Mouse (Mus musculus): ENCODE results near the gene Ripor1. TPM values are rescaled to one million over a fixed set of nuclear protein-coding genes. Genes with fewer than 3 reads are reported as not detected.

Gene Ripor1
- polyA plus RNA-seq, 1 experiment = 28.7 TPM

GRCm38 (mm10) chr8:105613830-105614511 lies 8.9 kb downstream of the Ripor1 start:
- peaks cover 39% of the 10 kb centered on the region for H3K79me2 ChIP-seq (ENCODE audit: control insufficient read depth, insufficient read depth)
- no peaks in the 10 kb centered on the region for H3K27me3 ChIP-seq (ENCODE audit: control insufficient read depth, insufficient read depth, insufficient read length)
- no peak overlapping the region for H3K4me3 ChIP-seq (ENCODE audit: insufficient read depth, poor library complexity, severe bottlenecking)
- H3K36me3 ChIP-seq (ENCODE audit: control insufficient read depth, insufficient read depth) = peaks cover 32% of the 10 kb centered on the region
- no peak for TF ChIP-seq CTCF (IDR thresholded peaks at IDR 0.05; ENCODE audit: control insufficient read depth, insufficient read depth, insufficient read length)
- H3K79me3 ChIP-seq (ENCODE audit: low read depth) = peaks cover 23% of the 10 kb centered on the region
- H3ac ChIP-seq (ENCODE audit: control insufficient read depth, insufficient read length, low read depth) = no peak overlapping the region

- TF ChIP-seq FOSL1 (IDR thresholded peaks at IDR 0.05; ENCODE audit: insufficient read depth, low read length, poor library complexity, severe bottlenecking) = no peak
- TF ChIP-seq CTCF (IDR thresholded peaks at IDR 0.05; ENCODE audit: control insufficient read depth, insufficient read depth, insufficient read length) = no peak
- TF ChIP-seq MYOG (IDR thresholded peaks at IDR 0.05; ENCODE audit: control insufficient read depth, extremely low read depth, insufficient read length) = no peak
- TF ChIP-seq MAX (IDR thresholded peaks at IDR 0.05) = no peak
- TF ChIP-seq CEBPB (IDR thresholded peaks at IDR 0.05; ENCODE audit: low read depth) = no peak
- TF ChIP-seq MYOD1 (IDR thresholded peaks at IDR 0.05; ENCODE audit: control insufficient read depth, insufficient read length, low read depth) = no peak
- no peak for TF ChIP-seq USF1 (IDR thresholded peaks at IDR 0.05; ENCODE audit: low read depth)
- Histone ChIP-seq H3K79me3 (ENCODE audit: low read depth) (peaks cover 8% of the 10 kb centered on the region), H3ac (ENCODE audit: control insufficient read depth, insufficient read length, low read depth) (no peak overlapping the region), H3K36me3 (ENCODE audit: control insufficient read depth, insufficient read depth) (peaks cover 46% of the 10 kb centered on the region), H3K27me3 (ENCODE audit: control insufficient read depth, insufficient read depth, insufficient read length) (no peaks in the 10 kb centered on the region), H3K79me2 (ENCODE audit: control insufficient read depth, insufficient read depth) (peaks cover 20% of the 10 kb centered on the region), H3K4me3 (ENCODE audit: insufficient read depth, poor library complexity, severe bottlenecking) (no peak overlapping the region)
Measured at GRCm38 (mm10) chr8:105615942-105616341, 10.9 kb downstream of the Ripor1 start.

GRCm38 (mm10) chr8:105617451-105618278 lies 12.6 kb downstream of the Ripor1 start:
- H3K79me3 ChIP-seq (ENCODE audit: low read depth) = peaks cover 2% of the 10 kb centered on the region
- H3K36me3 ChIP-seq (ENCODE audit: control insufficient read depth, insufficient read depth) = peaks cover 57% of the 10 kb centered on the region
- no peak overlapping the region for H3K4me3 ChIP-seq (ENCODE audit: insufficient read depth, poor library complexity, severe bottlenecking)
- H3ac ChIP-seq (ENCODE audit: control insufficient read depth, insufficient read length, low read depth) = no peak overlapping the region
- H3K79me2 ChIP-seq (ENCODE audit: control insufficient read depth, insufficient read depth) = peaks cover 4% of the 10 kb centered on the region
- H3K27me3 ChIP-seq (ENCODE audit: control insufficient read depth, insufficient read depth, insufficient read length) = no peaks in the 10 kb centered on the region
- no peak for TF ChIP-seq MAX (IDR thresholded peaks at IDR 0.05)
- no peak for TF ChIP-seq MYOG (IDR thresholded peaks at IDR 0.05; ENCODE audit: control insufficient read depth, extremely low read depth, insufficient read length)
- TF ChIP-seq CEBPB (IDR thresholded peaks at IDR 0.05; ENCODE audit: low read depth) = no peak
- TF ChIP-seq CTCF (IDR thresholded peaks at IDR 0.05; ENCODE audit: control insufficient read depth, insufficient read depth, insufficient read length) = no peak
- no peak for TF ChIP-seq MYOD1 (IDR thresholded peaks at IDR 0.05; ENCODE audit: control insufficient read depth, insufficient read length, low read depth)

GRCm38 (mm10) chr8:105618279-105618634 lies 13.2 kb downstream of the Ripor1 start:
- peaks cover 57% of the 10 kb centered on the region for H3K36me3 ChIP-seq (ENCODE audit: control insufficient read depth, insufficient read depth)
- peaks cover 2% of the 10 kb centered on the region for H3K79me3 ChIP-seq (ENCODE audit: low read depth)
- no peak overlapping the region for H3ac ChIP-seq (ENCODE audit: control insufficient read depth, insufficient read length, low read depth)
- no peak overlapping the region for H3K4me3 ChIP-seq (ENCODE audit: insufficient read depth, poor library complexity, severe bottlenecking)
- no peak for TF ChIP-seq MYOG (IDR thresholded peaks at IDR 0.05; ENCODE audit: control insufficient read depth, extremely low read depth, insufficient read length)
- TF ChIP-seq MAX (IDR thresholded peaks at IDR 0.05) = no peak
- TF ChIP-seq USF1 (IDR thresholded peaks at IDR 0.05; ENCODE audit: low read depth) = no peak
- no peak for TF ChIP-seq CEBPB (IDR thresholded peaks at IDR 0.05; ENCODE audit: low read depth)
- TF ChIP-seq FOSL1 (IDR thresholded peaks at IDR 0.05; ENCODE audit: insufficient read depth, low read length, poor library complexity, severe bottlenecking) = no peak
- TF ChIP-seq CTCF (IDR thresholded peaks at IDR 0.05; ENCODE audit: control insufficient read depth, insufficient read depth, insufficient read length) = no peak
- TF ChIP-seq MYOD1 (IDR thresholded peaks at IDR 0.05; ENCODE audit: control insufficient read depth, insufficient read length, low read depth) = no peak
- no peaks in the 10 kb centered on the region for H3K79me2 ChIP-seq (ENCODE audit: control insufficient read depth, insufficient read depth)
- H3K27me3 ChIP-seq (ENCODE audit: control insufficient read depth, insufficient read depth, insufficient read length) = no peaks in the 10 kb centered on the region

- peaks cover 57% of the 10 kb centered on the region for H3K36me3 ChIP-seq (ENCODE audit: control insufficient read depth, insufficient read depth)
- no peaks in the 10 kb centered on the region for H3K79me3 ChIP-seq (ENCODE audit: low read depth)
- no peak for TF ChIP-seq MYOG (IDR thresholded peaks at IDR 0.05; ENCODE audit: control insufficient read depth, extremely low read depth, insufficient read length)
- TF ChIP-seq CEBPB (IDR thresholded peaks at IDR 0.05; ENCODE audit: low read depth) = no peak
- TF ChIP-seq CTCF (IDR thresholded peaks at IDR 0.05; ENCODE audit: control insufficient read depth, insufficient read depth, insufficient read length) = no peak
- TF ChIP-seq MAX (IDR thresholded peaks at IDR 0.05) = no peak
- TF ChIP-seq MYOD1 (IDR thresholded peaks at IDR 0.05; ENCODE audit: control insufficient read depth, insufficient read length, low read depth) = no peak
- TF ChIP-seq USF1 (IDR thresholded peaks at IDR 0.05; ENCODE audit: low read depth) = no peak
- no peak for TF ChIP-seq FOSL1 (IDR thresholded peaks at IDR 0.05; ENCODE audit: insufficient read depth, low read length, poor library complexity, severe bottlenecking)
- H3K27me3 ChIP-seq (ENCODE audit: control insufficient read depth, insufficient read depth, insufficient read length) = no peaks in the 10 kb centered on the region
- H3K79me2 ChIP-seq (ENCODE audit: control insufficient read depth, insufficient read depth) = no peaks in the 10 kb centered on the region
- no peak overlapping the region for H3ac ChIP-seq (ENCODE audit: control insufficient read depth, insufficient read length, low read depth)
- no peak overlapping the region for H3K4me3 ChIP-seq (ENCODE audit: insufficient read depth, poor library complexity, severe bottlenecking)
Measured at GRCm38 (mm10) chr8:105618892-105619591, 14.0 kb downstream of the Ripor1 start.

Data from C2C12 (cell line).